Mouse (Mus musculus) limb, embryonic 13.5 days (tissue): Measurements from ENCODE around the gene Dgcr2. TPM values are rescaled to one million over a fixed set of nuclear protein-coding genes. Genes with fewer than 3 reads are reported as not detected.

Experiments
- ATAC-seq: fragments of 200-750 bp; cut with Nextera tagmentation; 2 replicates; pipeline ENCODE4 v1.8.0; 2017; ENCODE audit warnings: low read depth, moderate number of reproducible peaks, moderate TSS enrichment; ENCODE audit not compliant: low FRiP score
- H3K27ac ChIP-seq: fragments of 300-500 bp; sonication (generic); 2 replicates; pipeline ENCODE4 v1.5.1; 2015; ENCODE audit warnings: inconsistent platforms, mild to moderate bottlenecking, moderate library complexity
- H3K27me3 ChIP-seq: fragments of 300-500 bp; sonication (generic); 2 replicates; pipeline ENCODE4 v1.6.1; 2015; ENCODE audit warnings: mild to moderate bottlenecking, inconsistent platforms
- H3K36me3 ChIP-seq: fragments of 300-500 bp; sonication (generic); 2 replicates; pipeline ENCODE4 v1.6.1; 2015; ENCODE audit warnings: inconsistent platforms, mild to moderate bottlenecking, moderate library complexity
- H3K4me1 ChIP-seq: fragments of 300-500 bp; sonication (generic); 2 replicates; pipeline ENCODE4 v1.6.1; 2015; ENCODE audit warnings: inconsistent platforms
- H3K4me2 ChIP-seq: fragments of 300-500 bp; sonication (generic); replicated peaks from 2 replicates; pipeline ENCODE4 v1.6.1; 2015; ENCODE audit warnings: inconsistent platforms, mild to moderate bottlenecking, moderate library complexity
- H3K4me3 ChIP-seq: fragments of 300-500 bp; sonication (generic); 2 replicates; pipeline ENCODE4 v1.5.1; 2015; ENCODE audit warnings: moderate library complexity, mild to moderate bottlenecking, inconsistent platforms
- H3K9ac ChIP-seq: fragments of 300-500 bp; sonication (generic); 2 replicates; pipeline ENCODE4 v1.6.1; 2015; ENCODE audit warnings: mild to moderate bottlenecking, inconsistent platforms
- H3K9me3 ChIP-seq: fragments of 300-500 bp; sonication (generic); 2 replicates; pipeline ENCODE4 v1.6.1; 2016; ENCODE audit warnings: inconsistent platforms
- WGBS: fragments of 180-500 bp; shearing (Covaris S2); methylation state at CpG from one replicate; pipeline ENCODE4 v1.1.7; 2015; 5-methylcytosine and 5-hydroxymethylcytosine counted together
- polyA plus RNA-seq: library from polyadenylated mRNA; unstranded; fragments of >200 nt; fragmentation: Nextera tagmentation; extraction: Ambion mirVana; gene quantifications from 2 replicates; pipeline ENCODE4 v1.2.1, GENCODE M21; 2015

Dgcr2 gene
- 97.8 and 105 TPM in 2 replicates for polyA plus RNA-seq

DNA sequence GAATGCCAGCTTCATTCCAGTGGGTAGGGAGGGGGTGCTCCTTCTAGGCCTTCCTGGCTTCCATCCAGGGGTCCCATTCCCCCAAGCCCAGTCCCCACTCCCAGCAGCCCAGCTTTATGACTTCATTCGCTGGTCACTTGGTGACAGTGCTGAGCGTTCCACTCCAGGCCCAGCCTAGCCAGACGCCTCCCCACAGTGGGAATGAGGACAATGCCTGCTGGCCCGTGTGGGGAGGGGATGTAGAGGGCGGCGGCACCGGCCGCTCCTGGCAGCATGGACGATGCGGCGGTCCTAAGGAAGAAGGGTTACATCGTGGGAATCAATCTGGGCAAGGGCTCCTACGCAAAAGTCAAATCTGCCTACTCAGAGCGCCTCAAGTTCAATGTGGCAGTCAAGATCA lies at the start of gene Dgcr2, which contains the start of gene Tssk2:
Dgcr2 (minus strand) TSS at position 101 of the 400 bp plus-strand sequence.
Tssk2 (plus strand) TSS at position 176 of the 400 bp plus-strand sequence.
- Histone ChIP-seq H3K27ac (no peak within 1 kb of the TSS), H3K36me3 (peaks cover 53% of the 10 kb centered on the region), H3K9me3 (no peaks in the 10 kb centered on the region), H3K9ac (no peak within 1 kb of the TSS), H3K27me3 (no peaks in the 10 kb centered on the region), H3K4me3 (no peak within 1 kb of the TSS), H3K4me2 (no peak within 1 kb of the TSS), H3K4me1 (no peaks in the 10 kb centered on the region)
- no peak for ATAC-seq
- WGBS: 91% methylated on average over 14 of the region's 14 CpGs

DNA sequence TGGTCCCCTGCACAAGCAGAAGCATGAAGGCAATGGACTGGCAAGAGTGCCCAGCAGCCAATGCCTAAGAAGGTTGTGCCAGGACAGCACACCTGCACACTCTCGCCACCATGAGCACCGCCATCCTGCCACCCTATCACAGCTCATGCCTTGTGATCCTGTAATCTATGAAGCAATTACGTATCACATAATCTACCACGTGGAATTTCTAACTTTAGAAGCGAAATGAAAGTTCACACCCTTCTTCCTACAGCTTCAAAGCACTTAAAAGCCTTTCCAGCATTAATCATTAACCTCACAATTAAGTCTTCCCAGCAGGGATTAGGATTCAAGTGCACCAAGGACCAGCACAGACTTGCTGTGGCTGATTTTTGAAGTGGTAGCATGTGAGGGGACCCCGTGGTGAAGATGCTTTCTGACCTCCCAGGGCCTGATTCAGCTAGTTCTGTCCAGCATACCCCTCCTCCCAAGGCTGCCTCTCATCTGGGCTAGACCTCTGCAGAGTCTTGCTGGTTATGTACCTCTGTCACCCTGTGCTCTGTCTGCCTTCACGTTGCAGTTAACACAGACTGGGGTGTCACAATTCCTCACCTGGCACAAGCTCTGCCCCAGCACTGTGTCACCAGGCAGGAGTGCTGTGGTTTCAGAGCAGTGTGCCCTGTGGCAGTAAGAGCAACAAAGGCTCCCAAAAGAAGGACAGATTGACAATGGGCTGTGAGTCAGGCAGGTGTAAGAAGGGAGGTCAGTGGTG lies 46.9 kb upstream of the Dgcr2 start:
- H3K36me3 ChIP-seq: no peaks in the 10 kb centered on the region
- H3K9me3 ChIP-seq: no peaks in the 10 kb centered on the region
- no peak overlapping the region for H3K9ac ChIP-seq

GRCm38 (mm10) chr16:17943466-17943865 lies 45.1 kb upstream of the Dgcr2 start:
- ATAC-seq: no peak
- no peak overlapping the region for H3K27ac ChIP-seq
- H3K9me3 ChIP-seq: no peaks in the 10 kb centered on the region
- H3K27me3 ChIP-seq: 0 out of 2 replicates have a peak, but pooled peaks cover under 1% of the 10 kb centered on the region
- no peaks in the 10 kb centered on the region for H3K4me1 ChIP-seq
- no peaks in the 10 kb centered on the region for H3K36me3 ChIP-seq
- H3K9ac ChIP-seq: no peak overlapping the region
- 65% methylated on average over 8 of the region's 8 CpGs for WGBS
- no peak overlapping the region for H3K4me3 ChIP-seq
- no peak overlapping the region for H3K4me2 ChIP-seq

More for the DNA sequence above, 46.9 kb upstream of the Dgcr2 start:
- ATAC-seq: no peak
- peaks cover 3% of the 10 kb centered on the region; the same call in 1 of the 2 replicates for H3K4me1 ChIP-seq
- WGBS: 59% methylated on average over 7 of the region's 7 CpGs
- H3K27me3 ChIP-seq: no peaks in the 10 kb centered on the region
- no peak overlapping the region for H3K27ac ChIP-seq
- H3K4me2 ChIP-seq: no peak overlapping the region
- H3K4me3 ChIP-seq: no peak overlapping the region

GRCm38 (mm10) chr16:17939255-17939751 lies 40.9 kb upstream of the Dgcr2 start:
- H3K9ac ChIP-seq: no peak overlapping the region
- H3K4me3 ChIP-seq: no peak overlapping the region
- H3K4me2 ChIP-seq: no peak overlapping the region
- no peaks in the 10 kb centered on the region for H3K36me3 ChIP-seq
- 65% methylated on average over 9 of the region's 9 CpGs for WGBS
- H3K27ac ChIP-seq: no peak overlapping the region
- peaks cover 24% of the 10 kb centered on the region for H3K27me3 ChIP-seq
- ATAC-seq: no peak
- H3K4me1 ChIP-seq: no peaks in the 10 kb centered on the region
- no peaks in the 10 kb centered on the region for H3K9me3 ChIP-seq

GRCm38 (mm10) chr16:17938821-17939220 lies 40.5 kb upstream of the Dgcr2 start:
- WGBS: 11% methylated on average over 7 of the region's 7 CpGs
- Histone ChIP-seq H3K9ac (no peak overlapping the region), H3K9me3 (no peaks in the 10 kb centered on the region), H3K4me2 (no peak overlapping the region), H3K4me1 (no peaks in the 10 kb centered on the region), H3K4me3 (no peak overlapping the region), H3K27ac (no peak overlapping the region), H3K27me3 (peaks cover 24% of the 10 kb centered on the region), H3K36me3 (no peaks in the 10 kb centered on the region)
- peak; percentile 69; the same call in 1 of the 2 replicates for ATAC-seq

DNA sequence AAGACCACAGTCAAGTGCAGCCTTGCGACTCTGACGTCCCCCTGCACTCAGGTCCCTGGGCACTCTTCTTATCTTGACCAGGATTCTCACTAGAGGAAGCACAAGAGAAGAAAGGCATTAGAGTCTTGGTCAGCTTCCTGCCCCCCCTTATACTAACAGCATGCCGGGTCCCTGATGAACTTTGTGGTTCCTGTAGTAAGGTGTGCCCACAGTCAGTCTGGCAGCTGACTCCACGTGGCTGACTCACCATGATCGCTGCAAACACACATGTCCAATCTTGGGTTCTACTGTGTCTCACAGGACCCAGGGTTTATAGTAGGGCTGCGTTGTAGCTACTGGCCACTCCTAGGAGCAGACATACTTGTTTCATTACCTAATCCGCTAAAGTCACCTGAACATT lies 39.8 kb upstream of the Dgcr2 start:
- H3K4me3 ChIP-seq: no peak overlapping the region
- H3K36me3 ChIP-seq: no peaks in the 10 kb centered on the region
- no peak overlapping the region for H3K4me2 ChIP-seq
- ATAC-seq: no peak
- peaks cover 24% of the 10 kb centered on the region for H3K27me3 ChIP-seq
- H3K27ac ChIP-seq: no peak overlapping the region
- no peaks in the 10 kb centered on the region for H3K9me3 ChIP-seq
- H3K9ac ChIP-seq: no peak overlapping the region
- WGBS: 79% methylated on average over 7 of the region's 7 CpGs
- no peaks in the 10 kb centered on the region for H3K4me1 ChIP-seq

DNA sequence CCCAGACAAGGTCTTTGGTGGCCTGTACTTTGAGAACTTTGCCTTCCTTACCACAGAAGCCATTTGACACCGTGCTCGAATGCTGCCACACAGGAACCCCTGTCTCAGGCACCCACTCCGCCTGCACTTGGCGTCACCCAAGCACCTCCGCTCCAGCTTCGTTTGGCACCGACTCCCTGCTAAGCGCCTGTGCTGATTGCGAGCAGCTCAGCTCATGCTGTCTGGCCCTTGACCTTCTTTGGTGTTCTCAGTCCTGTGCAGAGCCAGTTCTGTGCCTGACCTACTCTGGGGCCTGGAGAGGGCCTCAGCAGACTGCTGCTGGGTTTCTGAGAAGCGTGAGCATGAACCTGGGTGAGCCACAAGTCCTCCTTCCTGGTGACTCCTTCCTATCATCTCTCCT lies 38.4 kb upstream of the Dgcr2 start:
- 80% methylated on average over 10 of the region's 10 CpGs for WGBS
- H3K36me3 ChIP-seq: no peaks in the 10 kb centered on the region
- no peaks in the 10 kb centered on the region for H3K9me3 ChIP-seq
- H3K27ac ChIP-seq: no peak overlapping the region
- H3K27me3 ChIP-seq: peaks cover 24% of the 10 kb centered on the region
- no peak for ATAC-seq
- no peak overlapping the region for H3K4me2 ChIP-seq
- H3K4me3 ChIP-seq: no peak overlapping the region
- no peaks in the 10 kb centered on the region for H3K4me1 ChIP-seq
- no peak overlapping the region for H3K9ac ChIP-seq

DNA sequence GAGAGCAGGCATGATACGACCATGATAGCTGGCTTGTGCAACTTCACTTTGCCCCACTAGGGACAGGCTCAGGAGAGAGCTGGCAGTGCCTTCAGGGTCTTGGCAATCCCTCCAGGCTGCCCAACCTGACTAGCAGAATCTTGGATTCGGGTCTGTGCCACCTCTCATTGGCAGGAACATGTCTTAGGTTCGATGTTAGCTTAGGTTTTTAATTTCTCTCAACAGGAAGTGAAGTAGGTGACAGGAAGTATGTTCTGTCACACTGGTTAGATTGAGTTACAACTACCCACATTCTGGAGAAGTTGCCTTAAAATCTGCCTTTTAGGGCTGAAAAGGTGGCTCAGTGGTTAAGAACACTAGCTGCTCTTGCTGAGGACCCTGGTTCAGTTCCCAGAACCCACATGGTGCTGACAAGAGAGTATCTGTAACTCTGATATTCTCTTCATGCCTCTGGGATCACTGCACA lies 36.1 kb upstream of the Dgcr2 start:
- ATAC-seq: no peak
- no peaks in the 10 kb centered on the region for H3K4me1 ChIP-seq
- no peak overlapping the region for H3K9ac ChIP-seq
- no peaks in the 10 kb centered on the region for H3K9me3 ChIP-seq
- H3K4me3 ChIP-seq: no peak overlapping the region
- H3K27ac ChIP-seq: no peak overlapping the region
- H3K4me2 ChIP-seq: no peak overlapping the region
- WGBS: 56% methylated on average over 3 of the region's 3 CpGs
- H3K27me3 ChIP-seq: peaks cover 24% of the 10 kb centered on the region
- no peaks in the 10 kb centered on the region for H3K36me3 ChIP-seq

GRCm38 (mm10) chr16:17933594-17934444 lies 35.5 kb upstream of the Dgcr2 start:
- Histone ChIP-seq H3K4me3 (no peak overlapping the region), H3K36me3 (no peaks in the 10 kb centered on the region), H3K4me1 (peaks cover 1% of the 10 kb centered on the region; the same call in 1 of the 2 replicates), H3K27ac (no peak overlapping the region), H3K27me3 (peaks cover 24% of the 10 kb centered on the region), H3K4me2 (no peak overlapping the region), H3K9ac (no peak overlapping the region), H3K9me3 (no peaks in the 10 kb centered on the region)
- WGBS: 60% methylated on average over 9 of the region's 9 CpGs
- no peak for ATAC-seq

GRCm38 (mm10) chr16:17931906-17932460 lies 33.6 kb upstream of the Dgcr2 start:
- Histone ChIP-seq H3K9ac (no peak overlapping the region), H3K4me1 (peaks cover 11% of the 10 kb centered on the region), H3K27ac (no peak overlapping the region), H3K4me3 (no peak overlapping the region), H3K9me3 (no peaks in the 10 kb centered on the region), H3K36me3 (no peaks in the 10 kb centered on the region), H3K4me2 (no peak overlapping the region), H3K27me3 (peaks cover 10% of the 10 kb centered on the region)
- no peak for ATAC-seq
- 60% methylated on average over 5 of the region's 5 CpGs for WGBS

DNA sequence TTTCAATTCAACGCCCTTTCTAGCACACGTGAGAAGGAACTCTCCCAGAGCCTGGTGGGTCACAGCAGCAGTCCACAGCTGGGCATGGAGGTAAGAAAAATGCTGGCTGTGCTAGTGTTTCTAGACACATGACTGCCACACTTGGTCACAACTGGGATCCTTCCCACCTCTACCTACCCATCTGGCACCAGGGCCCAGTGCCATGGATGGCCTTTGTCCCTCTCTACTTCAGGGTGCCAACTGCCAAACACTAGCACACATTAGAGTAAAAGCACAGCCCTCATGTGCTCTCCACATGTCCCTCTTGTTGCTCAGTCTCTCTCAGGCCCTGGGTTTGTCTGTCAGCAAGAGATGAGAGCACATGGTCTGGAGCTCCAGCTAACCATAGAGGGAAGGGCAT lies 31.3 kb upstream of the Dgcr2 start:
- peaks cover 18% of the 10 kb centered on the region for H3K4me1 ChIP-seq
- ATAC-seq: no peak
- H3K9me3 ChIP-seq: no peaks in the 10 kb centered on the region
- no peak overlapping the region for H3K9ac ChIP-seq
- H3K4me3 ChIP-seq: no peak overlapping the region
- no peak overlapping the region for H3K4me2 ChIP-seq
- 64% methylated on average over 2 of the region's 2 CpGs for WGBS
- H3K27ac ChIP-seq: no peak overlapping the region
- H3K27me3 ChIP-seq: 0 out of 2 replicates have a peak, but pooled peaks cover 3% of the 10 kb centered on the region
- H3K36me3 ChIP-seq: peaks cover 13% of the 10 kb centered on the region

- Histone ChIP-seq H3K9ac (no peak overlapping the region), H3K4me1 (peaks cover 18% of the 10 kb centered on the region), H3K9me3 (no peaks in the 10 kb centered on the region), H3K4me3 (no peak overlapping the region), H3K36me3 (peaks cover 15% of the 10 kb centered on the region), H3K27ac (no peak overlapping the region), H3K27me3 (0 out of 2 replicates have a peak, but pooled peaks cover 3% of the 10 kb centered on the region), H3K4me2 (peak overlapping the region; percentile 89)
- WGBS: 24% methylated on average over 2 of the region's 2 CpGs
- ATAC-seq: no peak
Measured at GRCm38 (mm10) chr16:17929211-17929610, 30.8 kb upstream of the Dgcr2 start.
